Comparison of ENCODE assay signal across 29 mouse cellular contexts in the genomic region with DNA sequence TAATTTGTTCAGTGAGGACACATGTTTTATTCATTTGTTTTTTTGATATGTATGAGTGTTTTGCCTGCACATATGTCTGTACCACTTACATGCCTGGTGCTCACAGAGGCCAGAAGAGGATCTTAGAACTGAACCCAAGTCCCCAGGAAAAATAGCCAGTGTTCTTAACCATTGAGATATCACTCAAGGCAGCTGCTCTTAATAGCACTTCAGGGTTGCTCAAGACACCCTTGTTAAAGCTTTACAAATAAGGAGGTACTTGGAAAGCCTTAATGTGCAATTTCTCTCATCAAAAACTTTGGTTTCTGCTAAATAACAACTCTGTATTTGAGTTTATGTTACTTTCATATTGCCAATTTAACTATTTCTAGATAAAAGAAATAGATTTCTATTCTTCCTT. TPM values are rescaled to one million over a fixed set of nuclear protein-coding genes. Genes with fewer than 3 reads are reported as not detected.
"Had no signal": no experiment of that assay in that cellular context is flagged by ENCODE, and none has a peak within 500 bp of the region (broad histone marks: within the 10 kb centered on the region; RNA-seq: fewer than 3 reads in every experiment).

No protein-coding gene starts in this region.

- H3K36me3 ChIP-seq: limb, embryonic 10.5 days; limb, embryonic 12.5 days; limb, embryonic 13.5 days; limb, embryonic 15.5 days; liver, embryonic 12.5 days; liver, embryonic 13.5 days; liver, embryonic 15.5 days; lung, embryonic 15.5 days; midbrain, embryonic 10.5 days; midbrain, embryonic 12.5 days; midbrain, embryonic 13.5 days; midbrain, embryonic 15.5 days; neural tube, embryonic 12.5 days; neural tube, embryonic 13.5 days had no signal

- ATAC-seq: liver, embryonic 12.5 days; liver, postnatal 0 days; midbrain, embryonic 13.5 days; midbrain, embryonic 15.5 days; midbrain, embryonic 16.5 days had no signal

- H3K4me2 ChIP-seq: limb, embryonic 12.5 days; limb, embryonic 13.5 days; limb, embryonic 15.5 days; liver, embryonic 11.5 days; liver, embryonic 12.5 days; liver, embryonic 13.5 days; liver, embryonic 15.5 days; lung, embryonic 14.5 days; lung, embryonic 15.5 days; midbrain, embryonic 11.5 days; midbrain, embryonic 12.5 days; midbrain, embryonic 13.5 days; midbrain, embryonic 15.5 days; neural tube, embryonic 12.5 days; neural tube, embryonic 13.5 days had no signal

- H3K27ac ChIP-seq: left cerebral cortex, adult 2 months; limb, embryonic 10.5 days; limb, embryonic 12.5 days; limb, embryonic 13.5 days; limb, embryonic 15.5 days; liver, embryonic 12.5 days; liver, embryonic 13.5 days; liver, embryonic 14.5 days; liver, embryonic 15.5 days; lung, embryonic 15.5 days; macrophage; midbrain, embryonic 10.5 days; midbrain, embryonic 12.5 days; midbrain, embryonic 13.5 days; midbrain, embryonic 15.5 days; neural tube, embryonic 12.5 days; neural tube, embryonic 13.5 days had no signal

- H3K4me1 ChIP-seq: limb, embryonic 10.5 days; limb, embryonic 12.5 days; limb, embryonic 13.5 days; limb, embryonic 15.5 days; liver, embryonic 12.5 days; liver, embryonic 13.5 days; liver, embryonic 15.5 days; lung, embryonic 15.5 days; megakaryocyte, embryonic 14.5 days; midbrain, embryonic 10.5 days; midbrain, embryonic 12.5 days; midbrain, embryonic 13.5 days; midbrain, embryonic 15.5 days; neural tube, embryonic 12.5 days; neural tube, embryonic 13.5 days had no signal

- H3K27me3 ChIP-seq: limb, embryonic 12.5 days; limb, embryonic 13.5 days; limb, embryonic 15.5 days; liver, embryonic 12.5 days; liver, embryonic 13.5 days; liver, embryonic 15.5 days; lung, embryonic 15.5 days; megakaryocyte, embryonic 14.5 days; midbrain, embryonic 12.5 days; midbrain, embryonic 13.5 days; midbrain, embryonic 15.5 days; neural tube, embryonic 12.5 days; neural tube, embryonic 13.5 days had no signal

- DNase-seq: layer of hippocampus, postnatal 36 days; left cerebral cortex, postnatal 4 days; liver; liver, embryonic 13.5 days; liver, postnatal 0 days; lung, embryonic 14.5 days; midbrain, embryonic 14.5 days had no signal

- H3K9me3 ChIP-seq: limb, embryonic 10.5 days; limb, embryonic 12.5 days; limb, embryonic 13.5 days; limb, embryonic 15.5 days; liver, embryonic 12.5 days; liver, embryonic 13.5 days; liver, embryonic 15.5 days; lung, embryonic 15.5 days; megakaryocyte, embryonic 14.5 days; midbrain, embryonic 10.5 days; midbrain, embryonic 12.5 days; midbrain, embryonic 13.5 days; midbrain, embryonic 15.5 days; neural tube, embryonic 12.5 days; neural tube, embryonic 13.5 days had no signal

- H3K4me3 ChIP-seq: left cerebral cortex, adult 2 months; limb, embryonic 10.5 days; limb, embryonic 12.5 days; limb, embryonic 13.5 days; limb, embryonic 15.5 days; liver, embryonic 12.5 days; liver, embryonic 13.5 days; liver, embryonic 15.5 days; lung, embryonic 15.5 days; megakaryocyte, embryonic 14.5 days; midbrain, embryonic 10.5 days; midbrain, embryonic 12.5 days; midbrain, embryonic 13.5 days; midbrain, embryonic 15.5 days; myocyte; neural tube, embryonic 12.5 days; neural tube, embryonic 13.5 days had no signal

- H3K9ac ChIP-seq: limb, embryonic 12.5 days; limb, embryonic 13.5 days; limb, embryonic 15.5 days; liver, embryonic 12.5 days; liver, embryonic 13.5 days; liver, embryonic 14.5 days; liver, embryonic 15.5 days; liver, postnatal 0 days; lung, embryonic 14.5 days; lung, embryonic 15.5 days; midbrain, embryonic 12.5 days; midbrain, embryonic 13.5 days; midbrain, embryonic 15.5 days; neural tube, embryonic 12.5 days; neural tube, embryonic 13.5 days had no signal

RNA-seq across cellular contexts. Expression of a gene that starts 25.1 kb away (rescaled TPM):
- total RNA-seq: megakaryocyte-erythroid progenitor cell, adult 5-6 weeks had no signal
- polyA plus RNA-seq: limb, embryonic 10.5 days; liver, embryonic 15.5 days; liver, postnatal 0 days; macrophage; myocyte had no signal
